Mouse (Mus musculus) MEL (cell line): ENCODE data around the gene Zzz3. TPM values are rescaled to one million over a fixed set of nuclear protein-coding genes. Genes with fewer than 3 reads are reported as not detected.

Source experiments
- DNase-seq: peaks from one replicate; pipeline ENCODE4 v3.0.0; 2011; ENCODE audit warnings: low read depth, low spot score
- H3K27ac ChIP-seq: 2 replicates; pipeline ENCODE4 v1.5.1; 2012; ENCODE audit warnings: low read depth, mild to moderate bottlenecking, control low read depth, low read length, moderate library complexity; ENCODE audit not compliant: control insufficient read depth
- H3K27me3 ChIP-seq, 2 experiments: fragments of 150-350 bp in 1 of 2; sonication (generic) in 1 of 2; 2 replicates each; pipeline ENCODE4 v1.6.1; 2012; ENCODE audit warnings: low read length in 2 of 2, mild to moderate bottlenecking in 2 of 2, improper control_type of control experiment in 1 of 2, moderate library complexity in 1 of 2; ENCODE audit not compliant: insufficient read depth in 2 of 2, control insufficient read depth in 1 of 2
- H3K36me3 ChIP-seq, 2 experiments: 2 replicates each; pipeline ENCODE4 v1.6.1; 2012 to 2014; ENCODE audit warnings: low read length in 2 of 2, improper control_type of control experiment in 1 of 2, inconsistent platforms in 1 of 2, mild to moderate bottlenecking in 1 of 2; ENCODE audit not compliant: insufficient read depth in 2 of 2, control insufficient read depth in 1 of 2
- H3K4me1 ChIP-seq, 2 experiments: fragments of 150-350 bp in 1 of 2; sonication (generic) in 1 of 2; 2 replicates each; pipeline ENCODE4 v1.6.1; 2012; ENCODE audit warnings: low read length in 2 of 2, improper control_type of control experiment in 1 of 2, mild to moderate bottlenecking in 1 of 2; ENCODE audit not compliant: insufficient read depth in 2 of 2, control insufficient read depth in 1 of 2
- H3K4me3 ChIP-seq, 2 experiments: fragments of 150-350 bp in 1 of 2; sonication (generic) in 1 of 2; 2 replicates each; pipeline ENCODE4 v1.5.1; 2012; ENCODE audit warnings: low read depth in 2 of 2, low read length in 2 of 2, mild to moderate bottlenecking in 2 of 2, moderate library complexity in 2 of 2, control low read depth in 1 of 2, improper control_type of control experiment in 1 of 2; ENCODE audit not compliant: control insufficient read depth in 1 of 2, insufficient read depth in 1 of 2
- H3K79me2 ChIP-seq: 2 replicates; pipeline ENCODE4 v1.6.1; 2012; ENCODE audit warnings: mild to moderate bottlenecking, low read length, moderate library complexity; ENCODE audit not compliant: control insufficient read depth, poor library complexity, insufficient read depth
- H3K9ac ChIP-seq: 2 replicates; pipeline ENCODE4 v1.6.1; 2012; ENCODE audit warnings: low read depth, mild to moderate bottlenecking, control low read depth, low read length, moderate library complexity; ENCODE audit not compliant: control insufficient read depth, poor library complexity, severe bottlenecking
- H3K9me3 ChIP-seq: fragments of 150-350 bp; sonication (generic); replicated peaks from 2 replicates; pipeline ENCODE4 v1.6.1; 2012; ENCODE audit warnings: mild to moderate bottlenecking, low read length, improper control_type of control experiment, moderate library complexity; ENCODE audit not compliant: insufficient read depth
- BHLHE40 ChIP-seq: IDR thresholded peaks from 2 replicates; pipeline ENCODE4 v1.6.1; 2012; ENCODE audit warnings: low read depth, mild to moderate bottlenecking, inconsistent platforms, low read length, improper control_type of control experiment, borderline replicate concordance
- CHD2 ChIP-seq: IDR thresholded peaks from 2 replicates; pipeline ENCODE4 v1.6.1; 2011; ENCODE audit warnings: low read length, improper control_type of control experiment
- E2F4 ChIP-seq: IDR thresholded peaks from 2 replicates; pipeline ENCODE4 v1.6.1; 2011; ENCODE audit warnings: low read depth, low read length, improper control_type of control experiment, borderline replicate concordance
- ELF1 ChIP-seq: IDR thresholded peaks from 2 replicates; pipeline ENCODE4 v1.6.1; 2014; ENCODE audit warnings: low read depth, mild to moderate bottlenecking, inconsistent platforms, low read length, improper control_type of control experiment, moderate library complexity
- ETS1 ChIP-seq: IDR thresholded peaks from 2 replicates; pipeline ENCODE4 v1.6.1; 2012; ENCODE audit warnings: low read depth, mild to moderate bottlenecking, inconsistent platforms, low read length, improper control_type of control experiment, moderate library complexity
- GATA1 ChIP-seq: IDR thresholded peaks from 2 replicates; pipeline ENCODE4 v1.6.1; 2011; ENCODE audit warnings: low read depth, low read length, improper control_type of control experiment
- HCFC1 ChIP-seq: IDR thresholded peaks from 2 replicates; pipeline ENCODE4 v1.6.1; 2012; ENCODE audit warnings: low read depth, mild to moderate bottlenecking, inconsistent platforms, low read length, improper control_type of control experiment, moderate library complexity
- JUND ChIP-seq: IDR thresholded peaks from 2 replicates; pipeline ENCODE4 v1.6.1; 2011; ENCODE audit warnings: low read depth, mild to moderate bottlenecking, improper control_type of control experiment, low read length
- MAFK ChIP-seq: IDR thresholded peaks from 2 replicates; pipeline ENCODE4 v1.6.1; 2011; ENCODE audit warnings: low read depth, mild to moderate bottlenecking, low read length, improper control_type of control experiment, borderline replicate concordance
- MAX ChIP-seq: IDR thresholded peaks from 2 replicates; pipeline ENCODE4 v1.6.1; 2011; ENCODE audit warnings: low read length, improper control_type of control experiment
- MAZ ChIP-seq: IDR thresholded peaks from 2 replicates; pipeline ENCODE4 v1.6.1; 2012; ENCODE audit warnings: low read depth, mild to moderate bottlenecking, inconsistent platforms, low read length, improper control_type of control experiment
- MXI1 ChIP-seq: IDR thresholded peaks from 2 replicates; pipeline ENCODE4 v1.6.1; 2011; ENCODE audit warnings: mild to moderate bottlenecking, low read depth, low read length, improper control_type of control experiment
- MYB ChIP-seq: IDR thresholded peaks from 2 replicates; pipeline ENCODE4 v1.6.1; 2011; ENCODE audit warnings: mild to moderate bottlenecking, low read depth, low read length, improper control_type of control experiment
- MYC ChIP-seq: IDR thresholded peaks from 2 replicates; pipeline ENCODE4 v1.6.1; 2011; ENCODE audit warnings: low read depth, mild to moderate bottlenecking, low read length, improper control_type of control experiment, moderate library complexity
- NELFE ChIP-seq: IDR thresholded peaks from 2 replicates; pipeline ENCODE4 v1.6.1; 2011; ENCODE audit warnings: low read depth, low read length, improper control_type of control experiment
- NRF1 ChIP-seq: IDR thresholded peaks from 2 replicates; pipeline ENCODE4 v1.6.1; 2014; ENCODE audit warnings: low read depth, mild to moderate bottlenecking, inconsistent platforms, low read length, improper control_type of control experiment, moderate library complexity; ENCODE audit not compliant: poor library complexity, insufficient read depth, severe bottlenecking
- POLR2A ChIP-seq, 2 experiments: IDR thresholded peaks; 2 replicates each; pipeline ENCODE4 v1.6.1; 2011 to 2012; ENCODE audit warnings: low read length in 2 of 2, mild to moderate bottlenecking in 2 of 2, control low read depth in 1 of 2, improper control_type of control experiment in 1 of 2, low read depth in 1 of 2, moderate library complexity in 1 of 2; ENCODE audit not compliant: control insufficient read depth in 1 of 2, insufficient read depth in 1 of 2, poor library complexity in 1 of 2
- POLR2AphosphoS2 ChIP-seq: IDR thresholded peaks from 2 replicates; pipeline ENCODE4 v1.6.1; 2011; ENCODE audit warnings: low read length, improper control_type of control experiment
- POLR2AphosphoS5 ChIP-seq: IDR thresholded peaks from 2 replicates; pipeline ENCODE4 v1.6.1; 2012; ENCODE audit warnings: low read depth, borderline replicate concordance, mild to moderate bottlenecking, inconsistent platforms, low read length, moderate library complexity, mixed read lengths
- SIN3A ChIP-seq: IDR thresholded peaks from 2 replicates; pipeline ENCODE4 v1.6.1; 2012; ENCODE audit warnings: low read length, improper control_type of control experiment, inconsistent platforms
- TAL1 ChIP-seq: IDR thresholded peaks from 2 replicates; pipeline ENCODE4 v1.6.1; 2012; ENCODE audit warnings: mild to moderate bottlenecking, inconsistent platforms, low read length, moderate library complexity, mixed read lengths
- TBP ChIP-seq: IDR thresholded peaks from 2 replicates; pipeline ENCODE4 v1.8.0; 2011; ENCODE audit warnings: low read depth, low read length, improper control_type of control experiment
- TCF12 ChIP-seq: IDR thresholded peaks from 2 replicates; pipeline ENCODE4 v1.6.1; 2014; ENCODE audit warnings: low read depth, mild to moderate bottlenecking, inconsistent platforms, low read length, improper control_type of control experiment, moderate library complexity
- UBTF ChIP-seq: IDR thresholded peaks from 2 replicates; pipeline ENCODE4 v1.6.1; 2012; ENCODE audit warnings: low read depth, mild to moderate bottlenecking, inconsistent platforms, low read length, improper control_type of control experiment, moderate library complexity, borderline replicate concordance; ENCODE audit not compliant: insufficient read depth
- USF2 ChIP-seq, 2 experiments: IDR thresholded peaks; 2 replicates each; pipeline ENCODE4 v1.6.1; 2011 to 2012; ENCODE audit warnings: improper control_type of control experiment in 2 of 2, low read length in 2 of 2, borderline replicate concordance in 1 of 2, inconsistent platforms in 1 of 2, low read depth in 1 of 2, mild to moderate bottlenecking in 1 of 2; ENCODE audit not compliant: insufficient read depth in 1 of 2
- ZC3H11A ChIP-seq: IDR thresholded peaks from 2 replicates; pipeline ENCODE4 v1.6.1; 2012; ENCODE audit warnings: low read depth, mild to moderate bottlenecking, inconsistent platforms, low read length, improper control_type of control experiment
- ZMIZ1 ChIP-seq: IDR thresholded peaks from 2 replicates; pipeline ENCODE4 v1.6.1; 2012; ENCODE audit warnings: low read depth, mild to moderate bottlenecking, inconsistent platforms, low read length, improper control_type of control experiment, moderate library complexity
- ZNF384 ChIP-seq: IDR thresholded peaks from 2 replicates; pipeline ENCODE4 v1.6.1; 2012; ENCODE audit warnings: low read depth, mild to moderate bottlenecking, inconsistent platforms, low read length, improper control_type of control experiment
- polyA plus RNA-seq, 2 experiments: library from polyadenylated mRNA; stranded (reverse) in 1 of 2; unstranded in 1 of 2; fragments of >175 nt in 1 of 2; fragments of >200 nt in 1 of 2; gene quantifications; 2 replicates each; pipeline versions ENCODE4 v1.2.1 to v1.2.4; 2012; ENCODE audit warnings: low replicate concordance in 2 of 2, low read depth in 1 of 2; ENCODE audit not compliant: insufficient read length in 2 of 2, insufficient read depth in 1 of 2, missing spikeins in 1 of 2
- total RNA-seq: library from RNA; depleted of rRNA; stranded (reverse); fragments of 300-350 nt; gene quantifications from 2 replicates; pipeline ENCODE4 v1.2.3, GENCODE M21; 2012

Gene Zzz3
- total and polyA plus RNA-seq, 3 experiments: 46.1 to 507 (median 53.7) TPM

DNA sequence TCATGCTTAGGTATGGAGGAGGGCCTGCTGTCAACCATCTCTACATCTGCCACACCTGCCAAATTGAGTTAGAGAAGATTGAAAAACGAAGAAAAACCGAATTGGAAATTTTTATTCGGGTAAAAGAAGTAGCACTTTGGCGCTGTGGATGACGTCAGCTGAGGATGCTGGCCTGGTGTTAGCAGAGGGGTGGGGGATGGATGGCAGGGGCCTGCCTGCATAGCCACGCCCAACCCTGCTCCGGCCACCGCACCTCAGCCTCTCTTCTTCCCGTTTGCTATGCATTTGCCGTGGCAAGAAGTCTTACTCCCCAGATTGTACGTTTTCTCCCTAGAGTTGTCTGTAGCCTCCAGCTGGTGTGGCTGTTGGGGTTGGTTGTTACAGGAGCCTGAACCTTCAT lies 11.2 kb upstream of the Zzz3 start:
- TF ChIP-seq MYB: no peak
- no peak for TF ChIP-seq MAX
- TF ChIP-seq CHD2: no peak
- no peak for TF ChIP-seq NELFE
- TF ChIP-seq POLR2AphosphoS2: no peak
- no peak for TF ChIP-seq UBTF
- TF ChIP-seq TCF12: no peak
- TF ChIP-seq BHLHE40: no peak
- no peak for TF ChIP-seq E2F4
- no peak for TF ChIP-seq TAL1
- no peak for TF ChIP-seq SIN3A
- TF ChIP-seq ZNF384: no peak
- no peak for TF ChIP-seq USF2 (IDR thresholded peaks at IDR 0.05; ENCODE audit: borderline replicate concordance in 1 of 2, insufficient read depth in 1 of 2, low read depth in 1 of 2, low read length in 2 of 2)
- no peak for TF ChIP-seq JUND
- TF ChIP-seq ETS1: no peak
- no peak for TF ChIP-seq MAFK
- no peak for TF ChIP-seq ELF1
- TF ChIP-seq MAZ: no peak
- no peak for TF ChIP-seq MXI1
- no peak for TF ChIP-seq GATA1
- no peaks in the 10 kb centered on the region for H3K27me3 ChIP-seq

GRCm38 (mm10) chr3:152396278-152396987 lies 1.2 kb downstream of the Zzz3 start:
- Histone ChIP-seq H3K36me3 (peaks cover 4 to 47% of the 10 kb centered on the region in 2 experiments), H3K27me3 (no peaks in the 10 kb centered on the region), H3K27ac (peak overlapping the region; percentile 96), H3K9me3 (no peaks in the 10 kb centered on the region), H3K4me1 (peaks cover 5 to 22% of the 10 kb centered on the region in 2 experiments; a peak in 3 of 4 replicates), H3K4me3 (peak overlapping the region; percentile 88), H3K79me2 (peaks cover 54% of the 10 kb centered on the region), H3K9ac (peak overlapping the region; percentile 97)
- DNase-seq: peak; percentile 96
- TF ChIP-seq GATA1 (no peak), HCFC1 (peak; percentile 84), POLR2AphosphoS5 (peak; percentile 91), POLR2AphosphoS2 (peak; percentile 59; the same call in 1 of the 2 replicates), JUND (no peak), ELF1 (0 out of 2 replicates have a peak, but pooled peaks have one; percentile 17), ZMIZ1 (peak; percentile 69), CHD2 (peak; percentile 97), POLR2A (IDR thresholded peaks at IDR 0.05; ENCODE audit: control insufficient read depth in 1 of 2, insufficient read depth in 1 of 2, low read depth in 1 of 2, low read length in 2 of 2, poor library complexity in 1 of 2) (peak; percentile 71 to 87), BHLHE40 (peak; percentile 92), UBTF (0 out of 2 replicates have a peak, but pooled peaks have one; percentile 37), MYC (peak; percentile 96), NRF1 (peak; percentile 57), USF2 (IDR thresholded peaks at IDR 0.05; ENCODE audit: borderline replicate concordance in 1 of 2, insufficient read depth in 1 of 2, low read depth in 1 of 2, low read length in 2 of 2) (peak; percentile 73 to 95; a peak in 3 of 4 replicates), NELFE (peak; percentile 72), MYB (no peak), MXI1 (peak; percentile 63), TCF12 (peak; percentile 80), TBP (peak; percentile 75), ZC3H11A (no peak)

More for the DNA sequence above, 11.2 kb upstream of the Zzz3 start:
- H3K4me3 ChIP-seq: no peak overlapping the region
- DNase-seq: no peak
- no peak overlapping the region for H3K9ac ChIP-seq
- no peaks in the 10 kb centered on the region for H3K79me2 ChIP-seq
- H3K9me3 ChIP-seq: no peaks in the 10 kb centered on the region
- H3K36me3 ChIP-seq: peaks cover 0 to 19% of the 10 kb centered on the region in 2 experiments
- H3K4me1 ChIP-seq: no peaks in the 10 kb centered on the region
- no peak overlapping the region for H3K27ac ChIP-seq
